Mouse (Mus musculus) embryonic fibroblast, embryonic 13.5 days (primary cell): ENCODE results near the gene C3ar1.

ENCODE experiments used
- CTCF ChIP-seq: IDR thresholded peaks from 2 replicates; pipeline ENCODE4 v1.5.1; 2011; ENCODE audit warnings: mild to moderate bottlenecking, control low read depth, low read length, moderate library complexity, borderline replicate concordance; ENCODE audit not compliant: insufficient read depth
- POLR2A ChIP-seq: IDR thresholded peaks from 2 replicates; pipeline ENCODE4 v1.6.1; 2011; ENCODE audit warnings: low read depth, mild to moderate bottlenecking, control low read depth, low read length, moderate library complexity

DNA sequence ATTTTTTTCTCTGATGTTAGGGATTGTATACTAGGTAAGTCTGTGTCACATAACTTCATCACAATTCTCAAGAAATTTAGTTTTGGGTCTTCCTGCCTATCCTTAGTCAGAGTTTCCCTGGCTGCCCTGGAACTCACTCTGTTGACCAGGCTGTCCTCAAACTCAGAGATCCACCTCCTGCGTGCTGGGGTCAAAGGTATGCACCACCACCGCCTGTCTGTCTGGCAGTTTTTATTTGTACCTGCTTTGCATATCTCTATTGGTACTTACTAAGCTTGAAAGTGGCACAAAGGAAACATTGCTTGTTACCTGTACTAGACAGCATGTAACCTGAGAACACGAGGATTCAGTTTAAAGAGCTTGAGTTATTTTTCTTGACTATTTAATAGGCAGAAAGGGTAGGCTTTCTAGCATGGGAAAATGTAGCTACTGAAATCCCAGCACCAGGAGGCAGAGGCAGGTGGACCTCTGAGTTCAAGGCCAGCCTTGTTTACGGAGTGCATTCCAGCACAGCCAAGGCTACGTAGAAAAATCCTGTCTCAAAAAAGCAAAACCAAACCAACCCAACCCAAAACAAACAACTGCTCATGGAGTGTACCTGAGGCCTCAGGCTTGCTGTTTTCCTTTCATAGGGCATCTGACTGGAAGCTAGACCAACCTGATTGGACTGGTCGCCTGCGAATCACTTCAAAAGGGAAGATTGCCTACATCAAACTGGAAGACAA lies 24.0 kb upstream of the C3ar1 start:
- TF ChIP-seq POLR2A = no peak
- no peak for TF ChIP-seq CTCF
